Comparison of ENCODE assay signal across 8 mouse cellular contexts in the genomic region with DNA sequence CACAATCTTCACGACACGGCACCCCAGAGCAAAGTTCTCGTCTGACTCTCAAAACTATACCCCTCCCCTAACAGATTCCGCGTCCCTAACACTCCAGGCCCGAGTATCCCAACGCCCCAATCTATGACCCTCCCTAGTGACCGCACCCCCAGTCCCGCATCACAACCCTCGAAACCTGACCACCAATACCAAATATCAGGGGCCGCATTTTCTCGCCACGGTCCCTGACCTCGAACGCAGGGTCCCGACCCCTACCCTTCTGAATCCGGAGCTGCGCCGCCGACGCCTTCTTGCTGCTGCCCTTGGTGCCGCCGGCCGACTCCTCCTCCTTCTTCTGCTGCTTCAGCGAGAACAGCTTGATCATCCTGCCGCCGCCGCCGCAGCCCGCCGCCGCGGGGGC. TPM values are rescaled to one million over a fixed set of nuclear protein-coding genes. Genes with fewer than 3 reads are reported as not detected.
DNase-seq lines count a peak whose midpoint lies in the region; ATAC-seq lines count a peak whose summit lies in the region.

No protein-coding gene starts in this region.

- H3K4me3 ChIP-seq in neural tube, embryonic 11.5 days (ENCODE audit: low read depth, low read length), result peak overlapping the region; percentile 78
- H3K4me3 ChIP-seq in forebrain, embryonic 16.5 days (replicated peaks; ENCODE audit: low read length), result peak overlapping the region; percentile 77
- H3K4me3 ChIP-seq in midbrain, embryonic 10.5 days, result peak overlapping the region; percentile 77

- peak overlapping the region; percentile 97 for H3K27ac ChIP-seq in neural tube, embryonic 11.5 days (ENCODE audit: low read depth, low read length)
- H3K27ac ChIP-seq in forebrain, embryonic 16.5 days (ENCODE audit: low read length), result peak overlapping the region; percentile 100
- peak overlapping the region; percentile 99 for H3K27ac ChIP-seq in midbrain, embryonic 10.5 days (replicated peaks)

- peak overlapping the region; percentile 71 for H3K4me2 ChIP-seq in neural tube, embryonic 11.5 days (ENCODE audit: low read depth)
- H3K4me2 ChIP-seq in forebrain, embryonic 16.5 days (ENCODE audit: low read length), result peak overlapping the region; percentile 94

- peak; percentile 80 for DNase-seq in cerebellum, adult 9-11 months
- no peak for DNase-seq in cerebellum, postnatal 25 days
- DNase-seq in neural tube, embryonic 11.5 days (ENCODE audit: low spot score), result peak; percentile 37
- DNase-seq in neural tube, embryonic 10.5 days (ENCODE audit: extremely low spot score, low spot score), result no peak
- no peak for DNase-seq in midbrain, embryonic 10.5 days (ENCODE audit: low spot score)
- no peak for DNase-seq in c-Kit-positive CD71-positive TER-119-positive erythroid progenitor cells, embryonic 14.5 days (ENCODE audit: low spot score)
- no peak for DNase-seq in urinary bladder, postnatal 14 days (ENCODE audit: low spot score)

- H3K9ac ChIP-seq in neural tube, embryonic 11.5 days (ENCODE audit: low read length), result peak overlapping the region; percentile 86
- peak overlapping the region; percentile 98 for H3K9ac ChIP-seq in forebrain, embryonic 16.5 days (replicated peaks; ENCODE audit: low read depth, low read length)

- WGBS in neural tube, embryonic 11.5 days, result 2% methylated on average over 29 of the region's 33 CpGs
- 0% methylated on average over 32 of the region's 33 CpGs for WGBS in forebrain, embryonic 16.5 days
- under 1% methylated on average over 32 of the region's 33 CpGs for WGBS in midbrain, embryonic 10.5 days

- peaks cover 10% of the 10 kb centered on the region for H3K27me3 ChIP-seq in neural tube, embryonic 11.5 days (ENCODE audit: control insufficient read depth, insufficient read depth, low read length)
- H3K27me3 ChIP-seq in forebrain, embryonic 16.5 days (replicated peaks; ENCODE audit: control insufficient read depth, insufficient read depth, low read length), result no peaks in the 10 kb centered on the region; the same call in 1 of the 2 replicates
- H3K27me3 ChIP-seq in midbrain, embryonic 10.5 days (ENCODE audit: low read depth, poor library complexity, severe bottlenecking), result peaks cover 21% of the 10 kb centered on the region

- ATAC-seq in neural tube, embryonic 11.5 days (ENCODE audit: insufficient read depth, low FRiP score, low TSS enrichment), result 0 out of 2 replicates have a peak, but pooled peaks have one; percentile 2
- ATAC-seq in forebrain, embryonic 16.5 days, result peak; percentile 2

- H3K36me3 ChIP-seq in neural tube, embryonic 11.5 days (ENCODE audit: control insufficient read depth, insufficient read depth, low read length), result peaks cover 8% of the 10 kb centered on the region
- H3K36me3 ChIP-seq in forebrain, embryonic 16.5 days (ENCODE audit: control insufficient read depth, insufficient read depth), result peaks cover 13% of the 10 kb centered on the region
- peaks cover 32% of the 10 kb centered on the region for H3K36me3 ChIP-seq in midbrain, embryonic 10.5 days

- no peaks in the 10 kb centered on the region for H3K9me3 ChIP-seq in neural tube, embryonic 11.5 days (ENCODE audit: control insufficient read depth, low read length)
- H3K9me3 ChIP-seq in forebrain, embryonic 16.5 days (ENCODE audit: control insufficient read depth, low read length), result no peaks in the 10 kb centered on the region
- no peaks in the 10 kb centered on the region for H3K9me3 ChIP-seq in midbrain, embryonic 10.5 days (replicated peaks)

- H3K4me1 ChIP-seq in neural tube, embryonic 11.5 days (ENCODE audit: control insufficient read depth, insufficient read depth, low read length), result peaks cover 19% of the 10 kb centered on the region
- peaks cover 38% of the 10 kb centered on the region for H3K4me1 ChIP-seq in forebrain, embryonic 16.5 days (replicated peaks; ENCODE audit: control insufficient read depth, insufficient read depth, low read length)
- peaks cover 66% of the 10 kb centered on the region for H3K4me1 ChIP-seq in midbrain, embryonic 10.5 days

RNA-seq across cellular contexts. Expression of a gene that starts 0.7 kb away (rescaled TPM):
- polyA plus RNA-seq in neural tube, embryonic 11.5 days (2014; fragmentation: Nextera tagmentation; extraction: Ambion mirVana), result 189 and 194 TPM in 2 replicates
- polyA plus RNA-seq in forebrain, embryonic 16.5 days (2015; fragmentation: Nextera tagmentation; extraction: Ambion mirVana), result 66.8 and 67.7 TPM in 2 replicates
- polyA plus RNA-seq in midbrain, embryonic 10.5 days (2016; fragmentation: Nextera tagmentation; extraction: Ambion mirVana), result 84.5 and 103 TPM in 2 replicates

RNA-seq across cellular contexts. Expression of a gene that starts 2.8 kb away (rescaled TPM):
- polyA plus RNA-seq in neural tube, embryonic 11.5 days (2014; fragmentation: Nextera tagmentation; extraction: Ambion mirVana), result 120 and 126 TPM in 2 replicates
- polyA plus RNA-seq in forebrain, embryonic 16.5 days (2015; fragmentation: Nextera tagmentation; extraction: Ambion mirVana), result 170 and 175 TPM in 2 replicates
- polyA plus RNA-seq in midbrain, embryonic 10.5 days (2016; fragmentation: Nextera tagmentation; extraction: Ambion mirVana), result 113 and 133 TPM in 2 replicates

RNA-seq across cellular contexts. Expression of a gene that starts 17.2 kb away (rescaled TPM):
- polyA plus RNA-seq in neural tube, embryonic 11.5 days (2014; fragmentation: Nextera tagmentation; extraction: Ambion mirVana), result 1.7 and 2.2 TPM in 2 replicates
- polyA plus RNA-seq in forebrain, embryonic 16.5 days (2015; fragmentation: Nextera tagmentation; extraction: Ambion mirVana), result 6.7 and 10.6 TPM in 2 replicates
- 3.3 and 4.5 TPM in 2 replicates for polyA plus RNA-seq in midbrain, embryonic 10.5 days (2016; fragmentation: Nextera tagmentation; extraction: Ambion mirVana)

RNA-seq across cellular contexts. Expression of a gene that starts 27.5 kb away (rescaled TPM):
- polyA plus RNA-seq in neural tube, embryonic 11.5 days (2014; fragmentation: Nextera tagmentation; extraction: Ambion mirVana), result 30.7 and 33.5 TPM in 2 replicates
- 43.0 and 44.1 TPM in 2 replicates for polyA plus RNA-seq in forebrain, embryonic 16.5 days (2015; fragmentation: Nextera tagmentation; extraction: Ambion mirVana)
- polyA plus RNA-seq in midbrain, embryonic 10.5 days (2016; fragmentation: Nextera tagmentation; extraction: Ambion mirVana), result 32.7 and 36.4 TPM in 2 replicates

RNA-seq across cellular contexts. Expression of a gene that starts 38.5 kb away (rescaled TPM):
- polyA plus RNA-seq in neural tube, embryonic 11.5 days (2014; fragmentation: Nextera tagmentation; extraction: Ambion mirVana), result 512 and 523 TPM in 2 replicates
- 230 and 237 TPM in 2 replicates for polyA plus RNA-seq in forebrain, embryonic 16.5 days (2015; fragmentation: Nextera tagmentation; extraction: Ambion mirVana)
- polyA plus RNA-seq in midbrain, embryonic 10.5 days (2016; fragmentation: Nextera tagmentation; extraction: Ambion mirVana), result 349 and 398 TPM in 2 replicates

Comparison
In these comparisons a context has a peak if more than half of its experiments do, and no peak if none do; other contexts are left out.
1. DNase-seq: peak in cerebellum, adult 9-11 months (single experiment) and neural tube, embryonic 11.5 days (single experiment); none in cerebellum, postnatal 25 days (0 of 2), neural tube, embryonic 10.5 days (single experiment), midbrain, embryonic 10.5 days (single experiment), c-Kit-positive CD71-positive TER-119-positive erythroid progenitor cells, embryonic 14.5 days (single experiment) and urinary bladder, postnatal 14 days (single experiment).
2. Peak in every context shown above with its lines, with median percentiles within 50 percentile points of each other: H3K27ac ChIP-seq and H3K4me3 ChIP-seq.